Mouse (Mus musculus): ENCODE measurements at regions not wholly inside any gene's neighbourhood (a gene's known extent, or its start where the extent isn't known, plus 50 kb on each side); places are given as distances from the start of the nearest gene placed in this dataset.

- no peak for TF ChIP-seq CTCF (IDR thresholded peaks at IDR 0.05)
- no peak for TF ChIP-seq EP300 (IDR thresholded peaks at IDR 0.05)
Measured at GRCm38 (mm10) chr8:87046590-87046989, 161.5 kb upstream of the N4bp1 start.

Data from lung, postnatal 0 days (tissue).